16 mouse cellular contexts compared by ENCODE assay signal in genomic region chr17:66504964-66505363, GRCm38 (mm10). TPM values are rescaled to one million over a fixed set of nuclear protein-coding genes. Genes with fewer than 3 reads are reported as not detected.
DNase-seq lines count a peak whose midpoint lies in the region; TF ChIP-seq lines count a peak whose summit lies in the region.
"Had no signal": no experiment of that assay in that cellular context is flagged by ENCODE, and none has a peak within 500 bp of the region (broad histone marks: within the 10 kb centered on the region; RNA-seq: fewer than 3 reads in every experiment).

No protein-coding gene starts in this region.

- peak; percentile 89 for DNase-seq in heart, adult 11 months
- DNase-seq in heart, adult 9 months (ENCODE audit: low spot score in 2 of 2) = no peak
- peak; percentile 61 for DNase-seq in testis, postnatal 10 days (ENCODE audit: low spot score)
- no peak for DNase-seq in testis, postnatal 14 days (ENCODE audit: low spot score)
- DNase-seq in adrenal gland, postnatal 36 days = peak; percentile 67 to 71
- peak; percentile 78 for DNase-seq in skeletal muscle tissue, adult 2 months (ENCODE audit: low read depth, low spot score)
- DNase-seq in kidney, adult 2 months = no peak
- DNase-seq: liver, postnatal 0 days; thymus, postnatal 36 days had no signal

- 0 out of 2 replicates have a peak, but pooled peaks cover 4% of the 10 kb centered on the region for H3K4me1 ChIP-seq in kidney, adult 2 months (ENCODE audit: control insufficient read depth, insufficient read depth, low read length)
- H3K4me1 ChIP-seq: limb, embryonic 12.5 days had no signal

- H3K36me3 ChIP-seq in kidney, adult 2 months (ENCODE audit: control insufficient read depth, insufficient read depth, low read length) = no peaks in the 10 kb centered on the region

- no peak for TF ChIP-seq CTCF in kidney, adult 2 months (conservative IDR thresholded peaks at IDR 0.05; ENCODE audit: insufficient read depth, insufficient read length, low read depth, low read length)

- H3K4me3 ChIP-seq in kidney, adult 2 months (ENCODE audit: insufficient read depth, low read depth, low read length) = no peak overlapping the region
- H3K4me3 ChIP-seq: embryonic facial prominence, embryonic 15.5 days; heart, embryonic 13.5 days; kidney, embryonic 15.5 days; limb, embryonic 12.5 days; midbrain, embryonic 12.5 days had no signal

- no peaks in the 10 kb centered on the region for H3K27me3 ChIP-seq in kidney, adult 2 months (replicated peaks; ENCODE audit: control insufficient read depth, insufficient read depth, low read length)
- H3K27me3 ChIP-seq: embryonic facial prominence, embryonic 15.5 days; heart, embryonic 13.5 days; kidney, embryonic 15.5 days; limb, embryonic 12.5 days; midbrain, embryonic 12.5 days had no signal

- no peak for TF ChIP-seq POLR2A in kidney, adult 2 months (IDR thresholded peaks at IDR 0.05; ENCODE audit: low read depth, low read length)

- 74% methylated on average over 8 of the region's 8 CpGs for WGBS in kidney, adult 2 months

- no peak overlapping the region for H3K27ac ChIP-seq in kidney, adult 2 months (ENCODE audit: insufficient read depth, low read depth, low read length)
- H3K27ac ChIP-seq: embryonic facial prominence, embryonic 15.5 days; hindbrain, postnatal 0 days; kidney, embryonic 15.5 days; limb, embryonic 12.5 days; midbrain, embryonic 12.5 days had no signal

RNA-seq across cellular contexts. Expression of gene Rab12, which starts 14.6 kb away (rescaled TPM):
- total RNA-seq in adrenal gland, postnatal 36 days (2021) = 10 to 100 TPM; 87.5 to 97.8 TPM
- polyA plus RNA-seq in kidney, adult 2 months (2012; rRNA removed) = 22.9 and 24.9 TPM in 2 replicates

RNA-seq across cellular contexts. Expression of gene Mtcl1, which starts 55.4 kb away (rescaled TPM):
- 10 to 100 TPM in 1 of 2 experiments, 1 to 10 TPM in 1; 5.6 to 12.9 TPM for total RNA-seq in adrenal gland, postnatal 36 days (2021)
- 3.5 and 4.4 TPM in 2 replicates for polyA plus RNA-seq in kidney, adult 2 months (2012; rRNA removed)
- total RNA-seq: neutrophil, adult 5-6 weeks had no signal

Comparison
In these comparisons a context has a peak if more than half of its experiments do, and no peak if none do; other contexts are left out.
1. DNase-seq: peak in heart, adult 11 months (single experiment), testis, postnatal 10 days (single experiment), adrenal gland, postnatal 36 days (2 of 2) and skeletal muscle tissue, adult 2 months (single experiment); none in heart, adult 9 months (0 of 2), testis, postnatal 14 days (single experiment) and kidney, adult 2 months (single experiment).